Mouse (Mus musculus) ovary, adult 18-20 months (tissue): ENCODE data around the gene Gsta1.
A peak's percentile ranks its signal among the peaks of the same experiment; 100 is the strongest.
"Not testable (repeated sequence)": the region's sequence is repeated elsewhere in the genome, so short reads cannot be mapped to it uniquely, and the experiment has no call there.

Experiments used
- DNase-seq: peaks from one replicate; pipeline ENCODE4 v3.0.0; 2022; ENCODE audit warnings: low spot score, mixed read lengths

Gene Gsta1

DNA sequence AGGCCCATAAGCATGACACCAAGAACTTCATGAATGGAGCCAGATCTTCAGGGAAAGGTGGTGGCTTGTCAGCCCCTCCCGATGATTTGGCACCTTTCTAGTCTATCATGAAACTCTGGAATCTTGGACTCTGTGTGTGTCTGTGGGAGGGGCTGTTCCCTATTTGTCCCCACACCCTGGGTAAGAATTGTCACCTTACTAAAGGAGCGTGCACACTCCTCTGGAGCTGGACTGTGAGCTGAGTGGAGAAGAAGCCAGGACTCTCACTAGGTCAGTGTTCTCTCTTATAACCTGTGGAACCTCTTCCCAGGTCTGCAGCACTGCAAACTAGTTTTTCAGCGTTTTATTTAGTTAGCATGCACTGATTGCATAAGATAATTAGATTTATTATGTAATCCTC, at the start of gene Gsta1:
Gsta1 (plus strand) TSS at position 196 of the 400 bp plus-strand sequence.
- DNase-seq, result not testable (repeated sequence)

DNA sequence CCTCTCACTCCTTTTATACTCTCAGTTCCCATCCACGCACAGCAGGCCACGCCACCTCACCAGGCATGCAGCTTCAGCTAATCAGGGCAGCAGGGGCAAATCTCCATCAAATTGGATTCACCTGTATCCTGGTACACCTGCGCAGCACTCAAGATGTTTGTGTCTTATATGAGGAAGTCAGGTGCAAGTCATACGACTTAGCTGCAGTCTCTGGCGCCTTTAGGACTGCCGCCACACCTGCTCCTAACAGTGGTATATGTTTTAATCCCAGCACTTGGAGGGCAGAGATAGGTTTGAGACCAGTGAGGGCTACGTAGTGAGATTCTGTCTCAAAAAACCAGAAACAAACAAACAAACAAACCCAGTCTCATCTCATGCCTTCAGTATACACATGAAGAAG, 48.0 kb upstream of the Gsta1 start, which contains the start of gene Gsta4:
Gsta4 (plus strand) TSS at position 301 of the 400 bp plus-strand sequence.
- not testable (repeated sequence) for DNase-seq

DNA sequence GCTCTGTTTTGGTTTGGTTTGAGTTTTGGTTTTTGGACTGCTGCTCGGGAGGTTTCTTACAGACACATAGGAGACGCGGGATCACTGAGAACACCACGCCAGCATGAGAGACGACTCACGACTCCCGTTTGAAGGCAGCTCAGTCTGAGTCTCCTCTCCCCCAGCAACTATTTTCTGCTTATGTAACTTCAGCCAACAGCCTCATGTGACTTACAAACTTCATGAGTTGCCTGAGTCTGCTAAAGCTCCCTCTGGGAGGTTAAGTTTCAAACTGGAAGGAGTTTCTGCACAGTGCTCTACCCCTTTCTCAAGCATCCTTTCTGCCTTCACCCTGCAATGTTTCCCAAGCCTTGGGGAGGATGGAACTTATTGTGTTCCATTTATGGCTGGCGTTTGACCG, 44.8 kb upstream of the Gsta1 start:
- no peak for DNase-seq

DNA sequence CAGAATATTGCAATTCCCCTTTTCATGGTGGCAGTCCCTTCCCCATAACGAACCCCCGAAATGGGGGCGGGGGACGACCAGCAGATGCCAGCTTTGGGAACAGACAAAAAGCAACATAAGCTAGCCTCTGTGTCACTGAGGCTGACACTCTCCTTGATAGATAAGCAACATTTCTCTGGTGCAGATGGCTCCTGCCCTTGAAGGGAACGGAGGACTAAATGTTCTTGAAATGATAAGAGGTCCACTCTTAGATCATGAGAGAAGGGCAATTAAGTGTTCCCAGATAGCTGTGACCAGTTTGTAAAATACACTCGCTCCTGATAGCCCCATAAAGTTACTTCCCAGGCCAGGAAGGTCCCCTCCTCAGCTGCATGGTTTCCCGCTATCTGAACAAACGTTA, 41.5 kb upstream of the Gsta1 start:
- DNase-seq, result peak; percentile 19

DNA sequence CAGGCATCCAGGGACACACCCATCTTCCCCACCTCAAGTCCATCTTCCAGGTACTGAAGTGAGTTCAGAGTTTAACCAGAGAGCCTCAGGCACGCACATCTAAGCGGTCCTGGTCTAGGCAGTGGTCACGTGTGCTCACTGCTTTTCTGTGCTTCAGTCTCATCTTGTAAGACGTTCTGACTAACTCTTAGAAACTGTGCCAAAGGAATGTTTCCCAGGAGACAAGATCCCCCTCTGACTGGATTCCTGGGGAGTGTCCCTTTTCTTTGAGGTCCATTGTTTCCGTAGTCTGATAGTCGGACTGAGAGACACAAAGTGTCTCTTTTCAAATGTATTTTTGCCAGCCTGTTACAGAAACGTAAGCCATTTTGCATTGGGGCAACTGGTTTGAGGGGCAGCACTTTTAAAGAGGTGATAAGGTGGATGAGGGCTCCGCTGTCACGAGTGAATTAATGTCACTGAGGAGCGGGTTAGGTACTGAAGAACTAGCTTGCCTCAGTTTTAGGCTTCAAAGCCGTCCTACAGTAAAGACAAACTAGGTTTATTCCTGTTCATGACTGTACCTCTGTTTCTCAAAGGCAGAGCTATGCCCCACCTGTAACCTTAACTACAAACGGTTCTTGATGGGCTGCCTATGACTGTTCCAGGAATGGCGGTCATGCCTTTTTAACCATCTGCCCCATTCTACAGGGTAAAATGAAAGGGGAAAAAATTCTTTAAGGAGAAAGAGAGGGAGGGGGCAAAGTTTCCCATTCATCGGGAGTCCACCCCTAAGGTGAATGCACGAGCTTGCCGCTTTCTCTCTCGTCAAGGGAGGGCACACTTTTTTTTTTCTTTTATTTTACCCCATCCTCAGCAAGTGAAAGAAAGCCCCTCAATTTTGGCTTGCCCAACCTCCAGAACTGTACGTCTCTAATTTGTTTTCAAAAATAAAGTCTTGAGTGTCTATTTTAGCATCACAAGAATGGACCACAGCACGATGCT, 39.5 kb upstream of the Gsta1 start:
- DNase-seq, result no peak

DNA sequence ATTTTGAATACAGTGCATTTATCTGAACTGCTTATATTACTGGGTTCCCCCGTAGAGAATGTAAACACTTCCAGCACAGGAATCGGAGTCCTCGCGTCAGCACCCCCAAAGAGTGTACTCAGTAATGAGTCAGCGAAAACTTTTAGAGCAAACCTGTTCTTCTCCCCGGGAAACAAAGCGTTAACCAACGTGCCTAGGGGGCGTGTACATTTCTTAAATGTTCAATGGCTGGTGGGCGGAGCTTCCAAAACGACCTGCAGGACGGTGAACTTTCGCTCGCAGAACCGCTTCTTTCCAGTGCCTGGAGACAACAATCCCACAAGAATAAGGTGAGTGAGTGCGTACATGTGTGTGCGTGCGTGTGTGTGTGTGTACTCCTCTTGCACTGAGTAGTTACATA, 38.7 kb upstream of the Gsta1 start:
- peak; percentile 43 for DNase-seq

DNA sequence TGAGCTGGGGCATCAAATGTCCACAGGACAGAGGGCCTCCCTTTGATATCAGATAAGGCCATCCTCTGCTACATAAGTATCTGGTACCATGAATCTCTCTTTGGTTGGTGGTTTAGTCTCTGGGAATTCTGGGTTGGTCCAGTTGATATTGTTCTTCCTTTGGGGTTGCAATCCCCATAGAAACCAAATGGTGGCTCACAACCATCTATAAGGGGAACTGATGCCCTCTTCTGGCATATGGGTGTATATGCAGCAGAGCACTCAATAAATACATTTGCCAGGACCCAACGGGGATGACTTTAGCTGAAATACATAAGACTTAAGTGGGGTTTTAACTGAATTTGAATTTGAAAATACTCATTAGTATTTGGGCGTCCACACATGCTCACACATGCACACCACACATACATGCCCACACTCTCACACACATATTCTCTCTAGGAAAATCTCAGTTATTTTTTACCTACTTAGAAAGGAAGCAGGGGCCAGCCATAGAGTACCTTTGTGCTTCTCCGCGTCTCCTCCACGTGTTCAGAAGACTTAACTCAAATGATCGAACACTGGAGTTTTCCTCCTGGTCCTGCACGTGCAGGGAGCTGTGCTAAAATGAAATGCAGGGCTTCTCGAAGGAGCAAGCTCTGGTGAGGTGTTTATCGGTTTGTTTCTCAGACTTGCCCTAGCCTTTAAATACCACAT, 36.4 kb upstream of the Gsta1 start:
- DNase-seq, result no peak

DNA sequence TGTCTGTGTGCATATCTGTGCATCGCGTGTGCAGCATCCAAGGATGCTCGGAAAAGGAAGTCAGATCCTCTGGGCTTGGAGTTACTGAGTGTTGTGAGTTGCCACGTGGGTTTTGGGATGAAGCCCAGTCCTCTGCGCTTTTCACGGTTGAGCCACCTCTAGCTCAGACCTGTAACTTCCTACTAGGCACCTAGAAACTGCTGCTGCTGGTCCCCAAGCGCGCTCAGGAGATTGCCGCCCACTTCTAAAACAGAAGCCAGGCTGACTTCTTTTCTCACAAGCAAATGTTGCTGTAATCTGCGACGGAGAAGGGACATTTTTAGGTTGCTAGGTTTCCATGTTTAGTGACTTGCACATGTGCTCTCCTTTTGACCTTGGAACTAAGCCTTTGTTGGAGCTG, 35.4 kb upstream of the Gsta1 start:
- DNase-seq, result no peak

DNA sequence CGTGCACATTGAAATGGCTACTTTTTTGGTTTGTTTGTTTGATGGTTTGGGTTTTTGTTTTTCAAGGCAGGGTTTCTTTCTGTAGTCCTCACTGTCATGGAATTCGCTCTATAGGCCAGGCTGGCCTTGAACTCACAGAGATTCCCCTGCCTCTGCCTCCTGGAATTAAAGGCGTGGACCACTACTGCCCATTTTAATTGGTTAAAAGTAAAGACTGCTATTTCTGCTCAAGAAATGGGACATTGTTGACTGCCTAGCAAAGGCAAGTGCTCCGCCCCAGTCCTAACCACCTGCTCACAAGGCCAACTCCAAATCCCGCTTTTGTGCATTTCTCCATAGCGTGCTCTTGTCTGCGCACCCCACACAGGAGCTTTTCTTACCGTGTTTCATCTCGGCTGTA, 32.7 kb upstream of the Gsta1 start:
- no peak for DNase-seq

DNA sequence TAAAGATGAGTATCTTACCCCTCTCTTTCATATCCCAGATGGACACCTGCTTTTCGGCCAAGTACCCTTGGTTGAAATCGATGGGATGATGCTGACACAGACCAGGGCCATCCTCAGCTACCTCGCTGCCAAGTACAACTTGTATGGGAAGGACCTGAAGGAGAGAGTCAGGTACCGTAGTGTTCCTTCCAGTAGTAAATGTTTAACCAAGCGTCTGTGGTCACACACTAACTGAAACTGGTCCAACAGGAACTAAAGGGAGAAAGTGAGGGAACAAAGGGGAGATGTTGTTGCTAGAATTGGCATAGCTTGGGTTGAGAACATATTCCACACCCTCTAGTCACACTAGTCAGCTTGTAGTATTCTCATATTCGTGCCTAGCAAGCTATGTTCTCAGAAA, 26.3 kb upstream of the Gsta1 start:
- no peak for DNase-seq

DNA sequence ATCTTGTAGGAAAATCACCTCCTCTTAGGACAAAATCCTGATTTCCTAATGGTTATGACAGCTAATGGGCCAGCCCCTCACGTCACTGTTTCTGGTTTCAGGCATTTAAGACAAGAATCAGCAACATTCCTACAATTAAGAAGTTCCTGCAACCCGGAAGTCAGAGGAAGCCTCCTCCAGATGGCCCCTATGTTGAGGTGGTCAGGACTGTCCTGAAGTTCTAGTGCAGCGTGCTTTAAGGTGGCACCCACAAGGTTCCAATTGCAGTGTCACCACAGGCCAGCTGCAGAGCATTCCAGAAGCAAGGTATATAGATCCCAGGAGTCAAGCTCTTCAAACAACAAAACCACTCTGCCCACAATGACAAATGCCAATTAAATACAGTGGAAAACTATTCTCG, 21.5 kb upstream of the Gsta1 start:
- DNase-seq, result no peak

DNA sequence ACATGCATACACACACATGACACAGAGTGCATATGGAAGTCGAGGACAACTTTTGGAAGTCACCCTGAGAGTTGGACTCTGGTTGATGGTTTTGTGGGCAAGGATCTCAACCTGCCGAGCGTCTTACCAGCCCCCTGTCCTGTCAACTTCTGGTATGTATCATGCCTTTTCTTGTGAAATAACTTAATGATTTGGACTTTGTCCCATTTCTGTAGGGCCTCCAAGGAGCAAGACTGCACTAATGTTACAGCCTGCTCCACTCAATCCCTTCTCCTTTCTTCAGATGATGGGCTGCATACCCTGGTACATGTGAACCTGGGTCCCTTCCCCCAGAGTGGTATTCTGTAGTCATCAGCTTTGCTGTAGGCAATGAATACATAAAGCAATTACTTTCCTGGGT, 20.4 kb upstream of the Gsta1 start:
- DNase-seq, result no peak

DNA sequence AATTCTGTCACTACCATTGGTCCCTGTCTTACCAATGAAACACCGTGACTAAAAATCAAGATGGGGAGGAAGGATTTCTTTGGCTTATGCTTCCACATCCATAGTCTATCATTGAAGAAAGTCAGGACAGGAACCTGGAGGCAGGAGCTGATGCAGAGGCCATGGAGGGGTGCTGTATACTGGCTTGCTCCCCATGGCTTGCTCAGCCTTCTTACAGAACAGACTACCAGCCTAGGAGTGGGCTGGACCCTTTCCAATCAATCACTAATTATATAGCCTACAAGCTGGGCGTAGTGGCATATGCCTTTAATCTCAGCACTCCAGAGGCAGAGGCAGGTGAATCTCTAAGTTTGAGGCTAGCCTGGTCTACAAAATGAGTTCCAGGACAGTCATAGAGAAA, 19.6 kb upstream of the Gsta1 start:
- no peak for DNase-seq

DNA sequence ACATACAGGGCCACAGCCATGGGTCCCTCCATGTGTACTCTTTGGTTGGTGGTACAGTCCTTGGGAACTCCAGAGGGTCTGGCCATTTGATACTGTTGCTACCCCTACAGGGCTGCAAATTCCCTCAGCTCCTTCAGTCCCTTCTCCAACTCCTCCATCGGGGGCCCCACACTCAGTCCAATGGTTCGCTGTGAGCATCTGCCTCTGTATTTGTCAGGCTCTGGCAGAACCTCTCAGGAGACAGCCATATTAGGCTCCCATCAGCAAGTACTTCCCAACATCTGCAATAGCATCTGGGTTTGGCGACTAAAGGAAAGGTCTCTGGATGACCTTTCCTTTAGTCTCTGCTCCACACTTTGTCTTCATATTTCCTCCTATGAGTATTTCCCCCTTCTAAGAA, 18.9 kb upstream of the Gsta1 start:
- no peak for DNase-seq

DNA sequence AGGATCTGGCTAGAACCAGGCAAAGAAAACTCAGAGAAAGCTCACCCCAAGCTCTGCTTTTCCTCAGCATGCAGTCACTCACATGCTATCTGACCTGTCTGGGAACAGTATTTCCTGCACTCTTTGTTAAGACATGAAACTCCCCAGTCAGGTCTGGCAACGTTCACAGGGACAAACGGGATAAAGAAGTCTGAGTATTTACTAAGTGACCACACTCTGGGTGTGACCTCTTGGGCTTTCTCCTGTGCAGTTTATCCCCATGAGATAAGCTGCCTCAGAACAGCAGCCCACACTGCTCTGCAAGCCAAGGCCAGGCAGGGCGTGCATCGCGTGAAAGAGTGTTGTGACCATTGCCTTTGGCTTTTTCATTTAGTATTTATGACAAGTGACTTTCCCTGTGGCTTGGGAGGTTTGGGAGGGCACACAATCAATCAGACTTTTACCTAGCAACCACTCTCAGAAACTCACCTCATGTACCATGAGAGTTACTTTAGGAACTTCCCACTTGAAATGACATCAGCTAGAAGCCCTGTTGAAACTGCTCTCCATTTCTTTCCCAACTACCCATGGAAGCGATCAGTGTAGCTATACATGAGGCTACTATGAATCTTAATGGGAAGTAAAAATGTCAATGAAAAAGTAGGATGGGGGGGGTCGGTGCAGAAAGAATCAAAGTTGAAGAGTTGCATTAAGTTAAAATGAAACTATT, 18.0 kb upstream of the Gsta1 start:
- DNase-seq, result peak; percentile 20

DNA sequence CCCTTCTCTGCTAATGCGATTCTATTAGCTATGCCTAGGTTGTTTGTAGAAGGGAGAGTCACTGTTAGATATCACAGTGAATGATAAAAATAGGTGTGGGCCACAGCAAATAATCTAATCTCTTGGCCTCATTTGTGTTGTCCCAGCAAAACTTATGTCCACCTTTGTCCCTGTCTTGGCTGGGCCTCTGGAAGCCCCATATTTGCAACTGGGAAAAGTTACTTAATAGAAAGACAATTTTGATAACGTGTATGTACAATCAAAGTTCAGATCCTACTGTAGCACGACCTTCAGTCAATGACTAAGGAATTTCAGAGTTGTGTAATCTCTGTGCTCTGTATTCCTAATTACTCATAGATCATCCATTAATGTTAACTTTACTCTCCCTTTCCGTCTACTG, 13.4 kb upstream of the Gsta1 start:
- no peak for DNase-seq

DNA sequence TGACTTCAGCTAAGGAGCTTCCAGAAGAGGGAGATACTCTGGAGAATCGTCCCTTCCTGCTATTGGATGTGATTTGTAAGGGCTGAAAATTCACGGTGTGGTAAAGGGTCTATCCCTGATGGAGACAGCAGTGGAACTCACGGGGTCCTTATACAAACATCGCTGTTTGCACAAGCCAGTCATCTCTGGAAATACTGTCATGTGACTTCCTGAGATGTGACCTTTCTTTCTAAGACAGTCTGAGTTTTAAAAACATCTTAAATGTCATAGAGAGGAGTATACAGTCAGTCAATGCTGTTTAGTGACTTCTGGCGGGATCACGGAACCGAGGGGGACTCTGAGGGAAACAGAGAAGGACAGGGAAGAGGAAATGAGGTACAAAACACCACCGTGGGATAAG, 7.8 kb upstream of the Gsta1 start:
- DNase-seq, result no peak

DNA sequence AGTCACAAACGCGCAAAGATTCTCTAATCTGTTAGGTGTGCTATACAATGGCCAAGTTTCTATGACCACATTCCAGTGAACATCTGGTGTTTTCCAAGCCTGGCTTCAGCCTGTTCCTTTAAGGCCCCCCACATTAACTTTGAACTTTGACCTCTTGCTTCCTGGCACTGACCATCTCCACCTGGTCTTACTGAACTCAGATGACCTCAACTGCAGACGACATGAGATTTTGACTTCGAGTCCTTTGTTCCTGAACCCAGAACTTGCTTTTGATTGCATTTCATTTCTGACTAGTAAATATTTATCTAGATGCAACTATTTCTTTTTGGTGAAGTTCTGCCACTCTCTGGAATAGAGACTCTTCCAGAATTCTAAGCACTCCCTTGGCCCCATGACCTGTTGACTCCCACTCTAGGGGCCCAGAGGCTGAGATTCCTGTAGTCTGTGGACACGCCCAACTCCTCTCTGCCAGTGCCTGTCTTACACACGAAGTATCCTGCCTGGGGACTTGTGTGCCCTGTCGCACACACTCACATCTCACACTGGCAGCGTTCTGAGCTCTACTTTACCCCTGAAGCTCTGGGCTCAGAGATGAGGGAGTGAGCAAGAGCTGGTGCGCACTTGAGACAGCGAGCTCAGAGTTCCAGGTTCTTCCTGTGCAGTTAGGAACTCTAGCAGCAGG, 7.1 kb upstream of the Gsta1 start:
- no peak for DNase-seq

DNA sequence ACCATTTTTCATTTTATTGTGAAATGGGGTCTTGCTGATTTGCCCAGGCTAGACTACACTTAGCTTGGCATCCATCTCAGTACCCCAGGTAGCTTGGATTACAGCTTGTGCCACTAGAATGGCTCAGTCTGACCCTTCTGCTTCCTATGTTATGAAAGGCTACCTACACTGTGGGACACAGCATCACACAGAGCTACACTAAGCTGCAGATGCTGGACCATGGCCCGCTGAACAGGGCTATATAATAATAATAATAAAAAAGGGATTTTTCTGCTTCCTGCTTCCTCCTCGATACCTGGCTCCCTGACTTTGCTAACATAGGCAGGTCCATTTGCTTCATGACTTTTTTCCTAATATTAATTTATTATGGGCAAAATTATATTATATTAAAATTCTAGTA, 6.0 kb upstream of the Gsta1 start:
- DNase-seq, result no peak

DNA sequence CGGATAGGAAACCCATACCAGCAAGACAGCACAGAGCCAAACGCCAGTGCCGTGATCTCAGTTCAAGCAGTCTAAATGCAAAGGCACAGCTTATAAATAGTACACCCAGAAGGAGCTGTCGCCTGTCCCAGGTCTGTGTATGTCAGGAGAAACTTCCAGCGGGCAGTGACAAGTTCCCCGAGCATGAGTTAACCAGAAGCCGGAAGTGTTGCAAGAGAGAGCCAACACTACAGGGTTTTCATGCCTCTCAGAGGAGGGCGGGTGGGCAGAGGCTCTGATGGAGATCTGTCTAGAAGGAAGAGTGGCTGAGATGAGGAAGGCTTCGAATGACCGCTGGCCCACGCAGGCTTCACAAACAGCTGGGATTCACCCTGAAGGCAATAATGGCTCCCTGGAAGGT, 5.2 kb upstream of the Gsta1 start:
- no peak for DNase-seq

DNA sequence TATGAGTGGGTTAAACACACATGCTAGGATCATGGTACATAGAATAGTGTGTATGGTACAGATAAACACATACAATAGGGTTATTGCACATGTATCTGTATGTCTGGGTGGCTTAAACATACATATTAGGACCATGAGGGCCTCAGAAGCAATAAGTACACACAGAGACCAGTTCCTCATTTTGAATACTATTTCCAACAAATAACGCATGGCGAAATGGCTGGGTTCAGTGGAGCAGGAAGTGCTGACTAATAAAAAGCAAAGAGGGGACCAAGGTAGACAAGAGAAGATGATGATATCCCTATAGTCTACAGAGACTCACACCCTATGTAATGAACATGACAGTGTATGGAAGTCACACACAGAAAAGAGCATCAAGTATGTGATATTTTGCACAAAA, 2.3 kb upstream of the Gsta1 start:
- DNase-seq, result no peak

DNA sequence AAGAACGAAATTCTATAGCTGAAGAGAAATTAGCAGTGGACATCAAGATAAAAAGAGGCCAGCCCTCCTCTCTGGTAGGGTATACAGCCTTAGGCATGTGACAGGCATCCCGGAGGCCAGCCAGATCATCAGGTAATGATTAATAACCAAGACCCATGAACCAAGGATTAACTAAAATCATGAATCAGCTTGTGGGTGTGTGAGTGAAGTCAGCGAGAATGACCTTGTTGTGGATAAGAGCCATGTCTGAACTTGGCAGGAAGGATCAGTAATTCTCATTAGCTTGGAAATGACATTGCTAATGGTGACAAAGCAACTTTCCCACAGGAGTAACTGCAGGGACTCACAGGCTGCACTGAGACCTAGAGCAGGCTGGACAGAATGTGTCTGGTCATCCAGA, 798 bp upstream of the Gsta1 start:
- peak; percentile 9 for DNase-seq
